Mouse (Mus musculus) ovary, postnatal 10 days (tissue): ENCODE measurements around the gene Snrpe.
A peak's percentile ranks its signal among the peaks of the same experiment; 100 is the strongest.

Experiments used
- DNase-seq: peaks from one replicate; pipeline ENCODE4 v3.0.0; 2022; ENCODE audit warnings: low spot score

Snrpe gene

DNA sequence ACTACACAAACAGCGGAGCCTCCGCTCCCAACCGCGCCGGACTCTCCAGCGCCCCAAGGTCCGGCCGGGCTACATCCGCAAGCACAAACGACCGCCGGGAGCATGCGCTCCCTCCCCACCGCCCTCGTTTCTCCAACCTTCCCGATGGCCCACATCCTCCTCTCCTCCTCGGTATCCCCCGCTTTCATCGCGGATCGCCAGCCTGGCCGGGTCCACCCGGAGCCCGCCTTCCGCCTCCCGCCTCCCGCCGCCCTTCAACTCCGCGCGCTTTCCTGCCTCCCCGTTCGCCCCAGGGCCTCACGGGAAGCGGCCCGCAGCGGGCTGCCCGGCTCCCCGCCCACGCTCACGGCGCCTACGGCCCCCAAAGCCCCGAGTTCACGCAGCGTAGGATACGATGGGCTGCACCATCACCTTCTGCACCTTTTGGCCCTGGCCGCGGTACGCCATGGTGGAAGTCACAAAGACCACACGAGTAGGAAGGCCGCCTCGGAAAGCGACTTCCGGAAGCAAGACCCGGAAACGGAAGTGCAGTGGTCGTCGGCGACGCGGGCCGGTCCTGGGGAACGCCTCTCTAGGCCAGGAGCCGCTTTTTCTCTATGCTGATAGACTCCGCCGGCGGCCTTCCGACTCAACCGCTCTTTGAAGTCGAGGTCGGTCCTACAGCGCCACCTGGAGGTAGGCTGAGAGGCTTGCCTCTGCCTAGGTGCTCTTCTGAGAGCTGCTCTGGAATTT is at the start of gene Snrpe:
Gene Snrpe (minus strand): TSS at position 521 of the 732 bp plus-strand sequence.
- DNase-seq, result peak; percentile 90

DNA sequence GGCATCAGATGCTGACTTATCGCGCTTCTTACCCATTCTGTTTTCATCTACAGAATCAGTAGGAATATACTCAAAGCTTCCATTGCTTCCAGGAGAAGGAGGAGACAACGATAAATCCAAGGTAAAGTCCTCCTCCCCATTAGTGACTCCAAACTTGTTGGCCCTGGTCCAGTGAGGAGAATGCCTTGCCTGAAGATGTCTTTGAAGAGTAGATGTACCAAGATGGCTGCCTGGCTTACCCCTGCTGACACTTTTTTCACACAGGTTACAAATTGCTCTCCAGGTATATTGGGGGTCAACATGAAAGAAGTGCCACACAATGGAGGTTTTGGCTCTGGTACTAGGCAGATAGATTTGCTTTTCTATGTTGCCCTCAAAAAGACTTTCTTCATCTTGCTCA is 48.8 kb upstream of the Snrpe start:
- DNase-seq, result no peak

DNA sequence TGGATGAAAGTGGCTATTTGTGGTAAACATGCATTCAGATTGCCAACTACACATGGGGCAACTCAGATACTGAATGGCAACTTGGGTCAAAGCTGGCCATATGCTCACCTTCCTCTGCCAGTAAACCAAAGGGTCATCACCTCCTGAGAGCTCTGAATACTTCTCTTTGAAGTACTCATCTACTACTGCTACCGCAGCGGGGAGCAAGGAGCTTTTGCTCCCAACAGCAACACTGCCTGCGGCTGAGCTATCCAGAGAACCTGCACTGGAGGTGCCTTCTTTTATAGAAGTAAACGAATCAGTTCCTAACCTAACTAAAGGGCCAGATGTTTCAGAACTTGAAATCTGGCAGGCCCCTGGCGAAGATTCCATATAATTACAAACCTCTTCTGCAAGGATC is 46.7 kb upstream of the Snrpe start:
- DNase-seq, result no peak

DNA sequence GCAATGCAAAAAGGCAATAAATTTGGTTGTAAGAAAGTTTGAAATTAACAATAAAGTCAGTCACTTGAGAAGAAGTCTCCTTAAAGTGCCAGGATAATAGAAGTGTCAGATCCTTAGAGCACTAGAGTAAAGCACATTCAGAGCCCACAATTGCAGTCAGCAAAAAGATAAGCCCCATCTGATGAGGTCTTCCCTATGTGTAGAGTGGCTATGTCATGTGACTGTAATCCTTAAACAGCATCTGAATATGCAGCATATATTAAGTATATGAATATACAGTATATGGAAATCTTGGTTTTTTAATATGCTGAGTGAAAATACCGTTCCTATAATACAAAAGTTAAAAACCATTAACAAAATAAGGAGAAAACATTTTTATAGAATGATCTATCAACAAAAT is 42.9 kb upstream of the Snrpe start:
- DNase-seq, result no peak

DNA sequence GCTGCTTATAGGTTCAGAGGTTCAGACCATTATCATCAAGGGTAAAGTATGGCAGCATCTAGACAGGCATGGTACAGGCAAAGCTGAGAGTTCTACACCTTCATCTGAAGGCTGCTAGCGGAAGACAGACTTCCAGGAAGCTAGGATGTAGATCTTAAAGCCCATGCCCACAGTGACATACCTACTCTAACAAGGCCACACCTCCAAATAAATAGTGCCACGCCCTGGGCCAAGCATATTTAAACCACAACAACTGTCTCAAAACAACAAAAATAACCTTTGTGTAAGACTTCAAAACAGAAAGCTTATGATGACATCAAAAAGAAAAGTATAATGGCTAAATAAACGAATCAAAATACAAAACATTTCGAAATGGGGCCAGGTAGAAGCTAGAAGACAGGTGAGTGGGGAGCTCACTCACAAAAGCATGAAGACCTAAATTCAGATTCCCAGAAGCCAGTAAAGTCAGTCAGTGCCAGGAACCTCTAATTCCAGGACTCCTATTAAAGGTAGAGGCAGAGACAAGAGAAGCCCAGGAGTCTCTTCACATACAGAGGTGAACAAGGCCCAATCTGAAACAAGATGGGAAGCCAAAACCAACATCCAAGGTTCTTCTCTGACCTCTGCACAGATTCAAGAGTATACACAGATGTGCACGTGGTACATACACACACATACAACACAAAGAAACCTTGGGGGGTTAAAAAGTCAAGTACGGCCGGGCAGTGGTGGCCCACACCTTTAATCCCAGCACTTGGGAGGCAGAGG is 40.4 kb upstream of the Snrpe start:
- no peak for DNase-seq

DNA sequence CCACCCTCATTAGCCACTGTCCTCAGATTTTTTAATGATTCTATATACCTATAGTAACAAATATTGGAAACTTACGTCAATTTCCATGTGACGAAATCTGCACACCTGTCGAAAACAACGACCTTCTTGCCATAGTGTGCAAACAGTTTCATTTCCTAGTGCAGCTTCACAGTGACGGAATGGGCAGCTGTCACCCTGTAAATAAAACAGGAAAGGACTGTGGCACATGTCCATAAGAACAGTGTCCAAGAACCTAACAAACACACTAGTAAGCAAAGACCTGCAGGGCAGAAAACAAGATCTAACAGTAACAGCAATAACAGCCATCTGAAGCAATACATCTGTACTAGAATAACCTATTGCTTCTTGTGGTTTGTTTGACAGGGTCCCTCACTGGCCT is 35.6 kb upstream of the Snrpe start:
- no peak for DNase-seq

DNA sequence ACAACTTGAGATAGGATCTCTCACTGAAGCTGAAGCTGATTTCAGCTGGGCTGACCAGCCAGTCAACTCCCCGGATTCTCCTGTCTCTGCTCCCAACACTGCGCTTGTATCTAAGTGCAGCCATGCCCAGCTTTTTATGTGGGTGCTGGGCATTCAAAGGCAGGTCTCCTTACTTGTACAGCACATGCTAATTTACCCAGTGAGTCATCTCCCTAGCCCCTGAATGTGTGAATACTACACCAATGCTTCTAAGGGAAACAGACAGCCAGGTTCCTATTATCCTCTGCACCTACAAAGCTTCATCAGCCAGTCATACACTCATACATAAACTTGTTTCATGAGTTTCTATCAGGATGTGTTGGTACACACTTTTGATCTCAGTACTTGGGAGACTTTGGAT is 31.1 kb upstream of the Snrpe start:
- DNase-seq, result no peak

DNA sequence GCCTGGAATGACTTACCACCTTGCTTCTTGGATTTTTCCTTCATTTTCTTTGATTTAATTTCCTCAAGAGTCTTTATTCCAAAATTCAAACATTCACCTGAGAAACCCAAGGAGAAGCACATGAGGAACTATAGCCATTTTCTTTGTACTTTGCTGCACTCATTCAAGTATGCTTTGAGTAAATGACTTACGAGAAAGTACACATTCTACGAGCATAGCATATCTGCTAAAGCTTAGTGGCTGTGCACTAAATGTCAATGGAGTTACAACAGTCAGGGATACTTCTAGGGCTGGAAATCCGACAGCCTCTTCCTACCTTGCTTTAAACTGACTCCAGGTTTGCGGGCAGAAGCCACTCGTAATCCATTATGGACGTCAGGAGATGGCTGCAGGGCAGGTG is 28.4 kb upstream of the Snrpe start:
- DNase-seq, result no peak

DNA sequence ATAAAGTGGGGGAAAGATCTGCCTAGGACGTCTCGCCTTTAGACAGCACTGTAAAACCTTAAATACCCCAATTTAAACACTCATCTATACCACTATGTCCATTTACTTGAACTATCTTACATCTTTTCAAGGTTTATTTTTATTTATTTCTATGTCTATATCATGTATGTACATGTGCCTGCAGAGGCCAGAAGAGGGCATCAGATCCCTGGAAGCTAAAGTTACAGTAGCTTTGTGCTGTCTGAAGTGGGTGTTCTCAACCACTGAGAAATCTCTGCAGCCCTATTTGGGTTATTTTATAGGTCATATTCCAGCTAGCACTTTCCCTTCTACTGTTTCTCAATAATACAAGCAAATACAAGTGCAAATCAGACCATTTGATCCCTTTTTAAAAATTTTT is 22.1 kb upstream of the Snrpe start:
- no peak for DNase-seq

DNA sequence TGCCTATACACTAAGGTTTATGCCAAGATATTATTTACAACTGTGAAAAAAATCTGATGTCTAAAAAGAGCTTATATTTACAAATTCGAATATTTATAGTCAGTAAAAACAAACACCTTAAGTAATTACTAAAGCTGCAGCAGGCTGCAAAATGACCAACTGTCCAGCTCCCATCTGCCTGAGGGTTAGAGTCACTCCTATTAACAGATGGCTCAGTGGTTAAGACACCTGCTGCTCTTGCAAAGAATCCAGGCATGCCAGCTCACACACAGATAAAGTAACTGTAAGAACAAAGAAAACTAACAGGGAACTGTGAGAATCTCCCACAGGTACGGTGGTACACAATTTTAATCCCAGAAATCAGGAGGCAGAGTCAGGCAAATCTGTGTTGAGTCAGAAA is 15.0 kb upstream of the Snrpe start:
- DNase-seq, result no peak

DNA sequence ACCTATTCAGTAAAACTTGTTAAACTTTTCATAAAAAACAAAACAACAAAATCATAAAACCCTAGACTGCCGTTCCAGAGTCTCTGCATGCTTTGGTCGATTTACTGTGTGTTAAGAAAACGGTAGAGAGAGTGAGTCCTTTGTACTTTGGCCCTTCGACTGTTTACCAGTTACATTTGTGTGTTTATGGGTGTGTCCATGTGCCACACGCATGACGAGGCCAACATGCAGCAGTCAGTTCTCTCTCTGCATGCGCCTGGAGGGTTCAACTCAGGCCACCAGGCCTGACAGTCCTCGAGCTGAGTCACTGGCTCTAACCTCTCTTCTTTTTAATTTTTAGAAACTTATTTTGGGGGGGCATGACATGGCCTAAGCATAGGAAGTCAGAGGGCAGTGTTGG is 8.2 kb upstream of the Snrpe start:
- no peak for DNase-seq

DNA sequence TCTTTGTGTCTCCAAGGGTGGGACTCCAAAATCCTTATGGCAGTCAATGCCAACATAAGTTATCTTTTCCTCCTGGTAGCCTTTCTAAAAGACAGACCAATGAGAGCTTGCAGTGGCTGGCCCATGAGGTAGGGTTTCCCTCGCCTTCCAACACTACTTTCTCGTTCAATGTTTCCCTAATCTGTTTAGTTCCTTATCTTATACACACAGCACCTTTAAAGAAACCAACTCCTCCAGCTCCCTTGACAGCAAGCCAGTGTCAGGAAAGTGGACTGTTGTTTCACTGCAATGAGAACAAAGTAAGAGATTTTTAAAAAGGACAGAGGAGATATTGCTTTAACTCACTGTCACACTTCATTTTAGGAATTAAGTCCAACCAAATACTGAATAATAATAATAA is 7.8 kb upstream of the Snrpe start:
- DNase-seq, result no peak

DNA sequence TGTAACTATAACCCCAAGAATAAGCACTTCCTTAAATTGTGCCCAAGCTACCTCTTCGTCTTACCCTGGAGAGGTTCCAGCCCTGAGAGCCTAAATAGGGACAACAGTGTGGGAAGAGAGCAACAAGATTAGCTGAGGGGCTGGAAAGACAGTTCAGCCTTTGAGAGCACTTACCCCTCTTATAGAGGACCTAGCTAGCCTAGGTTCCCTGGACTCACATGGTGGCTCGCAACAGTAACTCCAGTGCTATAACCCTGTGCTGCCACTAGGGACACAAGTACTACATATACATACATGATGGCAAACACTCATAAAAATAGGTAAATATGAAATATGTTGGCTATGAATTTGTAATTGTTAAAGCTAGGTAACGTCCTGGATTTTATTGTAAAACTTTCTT is 3.7 kb upstream of the Snrpe start:
- no peak for DNase-seq

DNA sequence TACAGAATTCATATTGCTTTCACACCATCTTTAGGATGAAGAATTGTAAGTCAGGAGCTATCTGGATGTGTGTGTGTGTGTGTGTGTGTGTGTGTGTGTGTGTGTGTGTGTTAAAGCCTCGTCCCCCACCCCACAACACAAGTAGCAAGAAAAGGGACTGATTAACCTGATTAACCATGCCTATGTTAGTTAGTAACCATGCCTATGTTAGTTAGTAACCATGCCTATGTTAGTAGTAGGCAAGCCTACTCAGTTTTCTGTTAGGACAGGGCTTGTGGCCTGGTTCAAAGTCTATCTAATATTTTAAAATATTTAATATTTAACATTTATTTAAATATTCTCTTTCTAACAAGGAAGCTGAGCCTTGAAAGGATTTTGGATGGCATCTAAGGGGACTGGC is 1.3 kb upstream of the Snrpe start:
- DNase-seq, result no peak

DNA sequence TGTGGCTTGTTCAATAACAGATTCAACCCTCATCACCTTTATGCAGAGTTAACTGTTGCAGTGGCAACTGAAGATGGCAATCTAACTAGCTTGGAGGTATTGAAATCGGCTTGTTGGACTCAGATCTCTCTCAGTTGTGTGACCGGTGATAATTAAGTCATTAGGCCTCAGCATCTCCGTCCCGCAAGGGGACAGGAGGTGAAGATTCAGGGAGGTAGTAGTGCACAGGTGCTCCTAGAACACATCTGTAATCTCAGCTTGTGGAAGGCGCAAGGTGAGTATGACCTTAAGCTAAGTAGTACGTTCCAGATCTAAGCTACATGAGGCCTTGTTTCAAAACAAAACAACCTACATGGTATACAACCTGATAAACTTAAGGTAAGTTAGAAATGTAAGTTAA is 510 bp upstream of the Snrpe start:
- DNase-seq, result no peak

DNA sequence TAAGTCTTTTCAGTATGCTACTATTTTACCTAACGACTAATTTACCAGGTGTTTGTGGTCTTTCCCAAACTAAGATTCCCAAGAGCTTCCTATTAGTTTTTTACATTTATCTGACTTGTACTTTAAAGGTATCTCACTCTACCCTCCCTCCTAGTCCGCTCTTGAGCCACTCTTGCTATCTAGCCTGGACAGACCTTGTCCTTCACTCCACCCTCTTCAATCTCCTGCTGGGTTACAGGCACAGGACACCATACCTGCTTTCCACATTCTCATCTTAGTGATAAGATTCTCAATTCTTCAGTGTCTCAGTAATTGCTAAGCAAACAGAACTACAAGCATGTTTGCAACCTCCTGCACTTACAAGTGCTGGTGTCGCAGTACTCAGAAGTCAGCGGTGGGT is 6.9 kb downstream of the Snrpe start:
- no peak for DNase-seq

DNA sequence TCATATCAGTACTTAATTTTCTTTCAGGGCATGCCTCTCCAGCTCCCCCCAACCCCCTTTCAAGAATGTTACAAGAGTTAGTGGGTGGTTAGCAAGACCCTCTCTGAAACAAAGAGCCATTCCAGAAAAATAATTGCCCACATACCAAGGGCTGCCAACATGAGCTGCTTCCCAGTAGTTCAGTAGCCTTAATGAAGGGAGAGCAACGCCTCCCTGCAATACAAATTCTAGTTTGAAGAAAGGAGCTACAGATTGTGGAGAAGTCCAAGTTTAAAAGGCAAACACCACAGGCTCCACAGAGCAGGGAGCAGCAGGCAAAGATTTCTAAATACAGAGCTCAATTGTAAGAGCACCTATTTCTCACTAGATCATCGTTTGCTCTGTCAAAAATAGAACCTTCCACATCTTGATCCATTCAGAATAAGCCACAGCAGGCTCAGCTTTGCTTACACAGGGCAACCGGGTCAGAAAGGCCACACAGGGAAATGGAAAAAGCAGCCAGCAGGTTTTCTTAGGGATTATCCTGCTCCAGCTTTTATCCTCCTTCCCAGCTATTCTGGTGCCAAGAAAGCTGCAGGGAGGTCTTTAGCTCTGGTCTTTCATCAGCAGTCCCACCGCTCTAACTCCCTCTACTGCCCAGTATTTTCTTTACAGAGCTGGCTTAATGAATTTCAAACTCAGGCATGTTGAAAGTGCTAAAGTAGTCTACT is 13.6 kb downstream of the Snrpe start:
- DNase-seq, result no peak

DNA sequence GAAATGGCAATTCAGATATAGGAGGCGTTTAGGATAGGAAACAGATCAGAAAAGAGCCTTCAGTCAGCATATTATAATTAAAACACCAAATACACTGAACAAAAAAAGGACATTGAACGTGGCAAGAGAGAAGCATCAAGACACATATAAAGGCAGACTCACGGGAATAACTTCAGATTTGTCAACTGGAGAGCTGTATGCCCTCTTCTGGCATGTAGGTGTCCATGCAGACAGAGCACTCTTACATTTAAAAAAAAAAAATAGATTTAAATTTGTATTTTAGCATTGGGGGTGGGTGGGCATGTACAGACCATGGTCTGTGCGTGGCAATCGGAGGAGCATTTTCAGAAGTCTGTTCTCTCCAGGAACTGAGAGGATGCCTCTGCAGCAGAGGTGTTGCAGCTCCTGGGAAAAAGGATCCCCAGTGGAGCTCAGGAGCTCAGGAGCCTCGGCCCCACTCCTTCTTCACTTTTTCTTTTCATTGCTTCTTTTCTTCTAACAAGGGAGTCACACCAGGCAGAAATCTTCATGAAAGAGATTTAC is 24.0 kb downstream of the Snrpe start:
- DNase-seq, result no peak

DNA sequence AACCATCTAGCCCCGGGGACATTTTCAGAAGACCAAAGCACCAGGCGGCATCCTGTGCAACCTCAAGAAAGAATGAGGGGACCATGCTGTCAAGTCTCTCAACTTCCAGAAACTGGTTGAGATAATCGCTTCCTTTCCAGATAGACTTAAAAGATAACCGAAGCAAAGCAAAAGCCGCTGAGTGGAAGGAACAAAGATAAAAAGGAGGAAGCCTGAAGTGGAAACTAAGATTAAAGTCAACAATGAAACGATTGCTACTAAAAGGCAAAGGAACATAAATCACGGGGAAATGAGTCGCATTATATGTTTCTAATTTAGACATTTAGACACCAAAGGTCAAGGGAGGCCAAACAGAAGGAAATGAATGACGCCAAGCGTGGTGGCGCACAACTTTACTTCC is 38.8 kb downstream of the Snrpe start:
- DNase-seq, result no peak
